Mouse (Mus musculus) heart, postnatal 0 days (tissue): ENCODE data around the gene Srsf1.

Source experiments
- CTCF ChIP-seq: IDR thresholded peaks from 2 replicates; pipeline ENCODE4 v1.5.1; 2016; ENCODE audit warnings: antibody characterized with exemption, control low read depth, low read depth
- EP300 ChIP-seq: IDR thresholded peaks from 2 replicates; pipeline ENCODE4 v1.6.1; 2016; ENCODE audit warnings: antibody characterized with exemption, low read depth

GRCm38 (mm10) chr11:88030836-88031235 is 16.3 kb upstream of the Srsf1 start:
- TF ChIP-seq EP300, result no peak
- TF ChIP-seq CTCF, result no peak
